Mouse (Mus musculus): ENCODE data around the gene Nfam1. TPM values are rescaled to one million over a fixed set of nuclear protein-coding genes. Genes with fewer than 3 reads are reported as not detected.
A peak's percentile ranks its signal among the peaks of the same experiment; 100 is the strongest.

Nfam1 gene
- polyA plus RNA-seq, 1 experiment = 4.6 TPM

DNA sequence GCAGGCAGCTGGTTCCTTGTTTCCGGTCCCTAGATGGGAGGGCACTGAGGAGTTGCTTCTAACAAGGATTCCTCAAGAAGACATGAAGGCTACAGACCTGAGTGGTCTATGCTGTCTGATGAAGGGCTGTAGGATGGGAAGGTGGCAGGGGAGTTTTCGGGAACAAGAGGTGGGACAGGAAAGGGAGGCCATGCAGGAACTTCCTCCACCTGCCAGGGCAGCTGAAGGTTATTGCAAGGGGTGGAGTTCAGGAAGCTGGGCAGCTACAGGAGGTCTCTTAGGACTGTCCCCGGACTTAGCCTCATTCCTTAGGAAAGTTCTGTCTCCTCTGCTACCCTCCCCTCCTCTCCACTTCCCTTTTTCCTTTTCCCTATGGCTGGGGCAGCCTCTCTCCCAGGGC, 5.7 kb upstream of the Nfam1 start:
- DNase-seq (ENCODE audit: low spot score) = no peak

DNA sequence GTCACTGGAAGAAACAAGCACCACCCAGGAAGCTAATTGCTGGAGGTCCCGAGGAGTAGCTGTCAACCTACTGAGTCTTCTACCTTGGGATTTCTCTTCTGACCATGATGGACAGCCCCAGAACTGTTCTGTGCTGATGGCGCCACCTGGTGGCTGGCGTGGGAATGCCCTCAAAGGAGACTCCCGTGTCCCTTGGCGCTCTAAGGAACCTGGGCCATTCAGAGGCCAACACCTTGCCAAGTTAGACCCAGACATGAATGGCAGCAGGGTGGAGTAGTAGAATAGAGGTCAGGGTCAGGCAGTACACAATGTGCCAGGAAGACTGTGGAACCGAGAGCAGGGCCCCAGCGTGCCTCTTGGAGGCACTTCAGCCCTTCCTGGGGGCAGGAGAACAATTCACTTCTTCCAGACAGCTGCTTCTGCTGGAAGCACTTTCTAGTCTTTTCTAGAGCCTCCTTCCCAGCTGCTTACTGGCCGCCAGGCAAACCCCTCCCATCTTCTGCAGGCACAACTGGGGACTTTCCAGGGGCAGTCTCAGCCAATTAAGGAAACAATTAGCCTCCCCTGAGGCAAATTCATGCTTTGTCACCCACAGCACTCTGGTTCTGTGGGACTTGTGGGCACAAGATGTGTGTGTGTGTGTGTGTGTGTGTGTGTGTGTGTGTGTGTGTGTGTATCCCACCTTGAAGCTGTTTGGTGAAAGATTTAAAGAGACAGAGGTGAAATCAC, 4.8 kb upstream of the Nfam1 start:
- peak; percentile 91 for DNase-seq (ENCODE audit: low spot score)

DNA sequence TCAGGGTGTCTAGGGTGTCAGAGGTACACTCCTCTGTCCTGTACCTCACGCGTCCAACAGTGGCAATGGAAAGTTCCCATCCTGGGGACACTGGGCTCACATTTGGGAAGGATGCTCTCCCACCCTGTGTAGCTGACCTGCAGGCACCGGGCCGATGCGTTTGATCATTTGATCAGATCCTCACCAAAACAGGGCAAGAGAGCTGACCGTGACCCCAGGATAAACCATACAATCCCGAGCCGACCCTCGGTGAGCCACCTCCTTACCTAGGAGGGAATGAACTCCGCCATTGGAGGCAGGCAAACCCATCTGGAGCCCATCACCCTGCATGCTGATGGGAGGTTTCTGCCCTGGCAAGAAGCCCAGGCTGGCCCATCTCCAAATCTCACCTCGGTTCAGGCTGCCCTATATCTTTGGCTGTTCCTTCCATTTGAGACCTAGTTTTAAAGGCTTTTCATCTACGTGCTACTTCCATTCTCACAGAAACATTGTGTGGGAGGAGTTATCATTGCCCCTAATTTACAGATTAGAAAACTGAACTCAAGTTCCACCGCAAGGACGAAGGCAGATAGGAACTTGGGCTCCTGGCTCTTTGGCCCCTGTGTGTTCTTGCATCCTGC, 3.9 kb upstream of the Nfam1 start:
- DNase-seq (ENCODE audit: low spot score) = no peak

DNA sequence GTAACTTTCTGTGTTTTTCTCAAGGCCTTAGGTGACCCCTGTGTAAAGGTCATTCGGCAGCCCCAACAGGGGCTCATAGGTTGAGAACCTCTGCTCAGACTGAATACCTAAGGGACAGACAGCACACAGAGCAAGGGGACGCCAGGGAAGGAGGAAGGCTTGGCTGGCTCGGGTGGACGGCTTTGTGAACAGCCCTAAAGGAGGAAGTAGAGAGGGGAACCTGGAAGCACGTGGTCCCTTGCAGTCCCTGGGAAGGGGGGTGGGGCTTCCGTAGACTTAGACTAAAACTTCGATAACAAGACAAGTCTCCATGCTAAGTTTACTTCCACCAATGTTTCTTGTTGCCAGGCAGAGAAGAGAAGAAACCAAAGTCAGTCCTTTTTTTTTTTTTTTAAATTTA, 3.0 kb upstream of the Nfam1 start:
- DNase-seq (ENCODE audit: low spot score) = no peak

DNA sequence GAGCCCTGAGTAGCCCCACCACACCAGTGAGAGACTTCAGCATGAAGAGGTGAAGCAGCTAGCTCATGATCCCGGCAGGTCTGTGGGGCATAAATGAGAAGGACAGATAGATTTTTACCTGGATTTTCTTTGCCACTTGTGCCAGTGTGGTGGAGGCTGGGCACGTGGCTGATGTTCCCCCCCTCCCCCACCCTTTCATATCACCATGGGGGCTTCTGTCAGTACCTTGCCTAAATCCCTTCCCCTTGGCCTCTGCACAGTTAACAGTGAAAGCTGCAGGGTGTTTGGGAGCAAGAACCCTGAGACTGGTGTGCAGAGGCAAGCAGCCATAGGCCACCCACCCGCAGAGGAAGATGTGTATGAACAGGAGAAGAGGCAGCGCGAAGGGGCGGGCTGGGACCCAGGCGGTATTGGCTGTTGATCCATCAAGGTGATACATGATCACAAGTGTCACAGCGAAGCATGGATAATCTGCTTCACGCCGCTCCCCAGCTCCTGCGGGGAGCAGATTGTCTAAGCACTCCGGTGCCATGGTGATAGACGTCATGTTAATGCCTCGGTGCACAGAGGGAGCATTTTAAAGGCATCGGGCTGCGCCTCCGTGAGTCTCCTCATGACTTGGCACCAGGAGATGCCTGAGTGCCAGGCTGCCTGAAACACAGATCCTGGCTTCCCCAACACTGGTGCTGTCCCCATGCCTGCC, 1.3 kb upstream of the Nfam1 start:
- DNase-seq (ENCODE audit: low spot score) = no peak

DNA sequence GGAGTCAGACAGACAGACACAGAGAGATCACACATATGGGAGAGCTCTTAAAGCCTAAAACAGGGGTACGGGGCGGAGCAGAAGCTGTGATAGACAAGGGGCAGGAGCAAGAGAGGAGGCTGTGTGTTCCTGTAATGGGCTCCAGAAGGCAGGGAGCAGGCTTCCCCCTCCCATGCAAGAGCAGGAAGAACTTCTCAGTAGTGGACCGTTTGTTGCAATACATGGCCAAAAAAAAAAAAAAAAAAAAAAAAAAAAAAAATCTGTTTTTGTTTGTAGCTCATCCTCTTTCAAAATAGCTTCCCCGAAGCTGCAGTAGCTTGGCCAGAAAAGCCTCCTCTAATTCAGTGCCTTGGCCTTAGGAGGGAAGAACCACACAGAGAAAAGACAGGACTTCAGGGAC, 2.2 kb downstream of the Nfam1 start:
- DNase-seq (ENCODE audit: low spot score) = no peak

DNA sequence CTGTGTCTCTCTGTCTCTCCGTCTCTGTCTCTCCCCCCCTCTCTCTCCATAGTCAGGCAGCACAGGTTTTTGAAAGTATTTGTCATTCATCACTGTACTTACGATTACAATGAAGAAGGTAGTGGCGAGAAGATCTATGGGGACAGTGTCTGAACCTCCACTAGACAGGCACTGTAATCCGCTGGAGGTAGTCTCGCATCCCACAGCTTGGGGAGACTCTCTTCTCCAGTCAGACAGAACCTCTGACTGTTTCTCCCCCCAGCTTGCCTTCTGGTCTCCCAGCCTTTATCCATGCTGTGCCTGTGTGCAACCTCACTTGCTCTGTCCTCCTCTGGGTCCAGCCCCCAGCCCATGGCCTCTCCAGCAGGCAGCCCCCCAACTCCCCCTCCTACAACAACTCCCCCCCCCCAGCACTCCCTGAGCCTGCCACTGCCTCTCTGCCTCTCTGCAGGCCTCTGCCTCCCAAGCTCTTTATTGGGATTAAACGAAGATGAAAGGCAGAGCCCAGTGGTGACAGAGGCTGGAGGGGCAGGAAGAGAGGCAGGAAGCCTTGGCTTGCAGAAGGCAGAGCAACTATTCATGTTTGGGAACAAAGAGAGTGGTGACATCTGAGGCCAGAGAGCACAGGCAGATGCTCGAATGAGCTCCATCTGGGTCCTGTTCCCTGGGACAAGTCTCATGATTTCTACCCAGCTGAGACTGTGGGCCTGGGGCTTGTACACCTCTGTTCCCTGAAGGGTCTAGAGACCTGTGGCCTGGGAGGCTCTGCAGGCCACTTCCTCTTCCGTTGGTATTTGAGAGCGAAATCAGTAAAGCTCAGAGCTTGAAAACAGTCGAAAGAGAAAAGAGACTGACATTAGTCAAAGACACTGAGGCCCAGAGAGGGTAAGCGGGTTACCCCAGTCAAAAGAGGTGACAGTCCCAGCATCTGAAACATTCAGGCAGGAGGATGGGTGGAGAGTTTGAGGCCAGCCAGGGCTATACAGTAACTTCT, 3.1 kb downstream of the Nfam1 start:
- no peak for DNase-seq (ENCODE audit: low spot score)

DNA sequence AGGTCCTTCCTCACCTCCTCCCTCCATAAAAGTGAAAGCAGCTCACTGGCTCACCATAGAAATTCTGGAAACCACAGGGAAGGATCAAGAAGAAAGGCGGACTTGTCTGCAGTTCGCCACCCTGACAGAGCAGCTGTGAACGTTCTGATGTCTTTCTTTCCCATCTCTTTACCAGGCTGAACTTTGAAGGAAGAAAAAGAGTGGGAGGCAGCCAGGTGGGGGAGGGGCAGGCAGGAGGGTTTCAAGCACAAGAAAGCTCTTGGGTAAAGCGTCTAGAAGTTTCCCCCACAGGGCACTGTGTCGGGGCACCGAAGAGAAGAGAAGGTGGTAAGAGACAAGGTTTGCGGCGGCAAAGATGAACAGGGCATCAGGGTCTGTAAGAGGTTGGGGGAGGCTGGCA, 7.0 kb downstream of the Nfam1 start:
- no peak for DNase-seq (ENCODE audit: low spot score)

DNA sequence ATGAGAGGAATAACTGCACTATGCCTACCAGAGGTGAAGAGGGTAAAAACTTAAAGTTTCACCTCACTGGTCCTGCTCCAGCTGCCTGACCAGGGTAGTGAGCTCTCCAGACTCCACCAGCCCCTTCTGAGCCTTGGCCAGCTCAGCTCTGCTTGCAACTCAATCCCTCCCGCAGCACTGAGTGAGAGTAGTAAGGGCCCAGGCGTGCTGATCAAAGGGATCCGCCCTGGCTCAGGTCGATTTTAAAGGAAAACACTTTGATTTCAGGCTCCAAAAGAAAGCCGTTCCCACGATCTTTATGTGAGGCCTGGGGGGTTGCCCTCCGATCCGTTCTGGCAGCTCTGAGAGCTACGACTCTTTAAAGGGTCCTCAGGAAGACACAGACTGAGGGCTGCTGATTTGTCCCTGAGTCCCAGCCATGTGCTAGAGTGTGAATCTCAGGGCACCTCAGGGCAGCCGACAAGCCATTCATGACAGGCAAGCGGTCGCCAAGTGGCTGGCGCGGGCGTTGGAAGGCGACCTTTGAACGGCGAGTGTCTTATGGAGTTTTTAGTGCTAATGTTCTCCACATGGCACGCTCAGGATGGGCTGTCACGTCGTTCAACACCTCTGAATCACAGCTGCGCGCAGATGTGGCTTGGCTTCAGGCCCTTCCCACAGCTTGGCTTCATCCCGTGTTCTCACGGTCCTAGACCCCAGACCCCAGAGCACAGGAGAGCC, 7.9 kb downstream of the Nfam1 start:
- DNase-seq (ENCODE audit: low spot score) = no peak

DNA sequence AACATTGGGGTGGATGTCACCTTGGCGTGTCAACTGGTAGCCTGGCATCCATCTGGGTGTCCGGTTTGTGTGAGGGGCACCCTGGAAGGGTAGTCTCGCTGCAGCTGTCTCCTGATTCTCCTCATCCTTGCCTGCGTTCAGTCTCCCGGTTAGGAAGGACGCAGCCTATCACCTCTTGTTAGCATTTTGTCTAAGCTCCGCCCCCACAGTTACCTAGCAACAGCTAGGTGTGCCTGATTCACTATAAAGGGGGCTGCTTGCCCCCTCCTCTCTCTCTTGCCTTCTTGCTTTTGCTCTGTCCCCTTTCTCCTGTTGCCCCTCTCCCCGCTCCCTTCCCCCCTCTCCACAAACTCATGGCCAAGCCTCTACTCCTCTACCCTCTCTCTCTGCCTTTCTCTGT, 10.2 kb downstream of the Nfam1 start:
- no peak for DNase-seq (ENCODE audit: low spot score)

DNA sequence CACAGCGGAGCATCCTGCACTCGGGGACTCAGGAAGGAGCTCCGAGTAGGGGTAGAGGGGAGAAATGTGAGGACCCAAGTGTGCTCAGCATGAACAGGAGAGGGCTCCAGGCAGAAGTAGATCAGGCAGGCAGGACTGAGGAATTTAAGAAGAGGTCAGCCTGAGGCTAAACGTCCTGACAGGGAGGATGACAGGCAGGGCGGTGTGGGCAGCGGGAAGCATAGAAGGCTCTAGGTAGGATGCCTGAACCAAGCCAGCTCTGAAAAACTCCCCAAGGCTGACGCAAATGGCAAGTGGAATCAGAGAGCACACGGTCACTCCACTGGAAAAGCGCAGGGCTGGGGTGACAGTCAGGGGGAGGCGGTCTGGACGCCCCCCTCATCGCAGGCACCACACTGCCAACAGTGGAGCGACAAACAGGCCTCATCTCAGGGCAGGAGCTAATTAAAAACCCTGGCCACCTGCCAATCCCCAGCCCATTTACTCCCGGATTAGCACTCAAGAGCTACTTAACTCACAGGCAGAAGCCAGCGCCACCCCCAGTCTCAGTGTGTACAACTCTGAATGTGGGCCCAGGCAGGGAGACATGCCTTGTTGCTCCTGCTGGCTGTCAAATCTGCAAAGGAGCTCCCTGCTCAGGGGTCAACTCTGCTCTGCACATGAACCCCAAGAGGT, 22.0 kb downstream of the Nfam1 start:
- no peak for DNase-seq (ENCODE audit: low spot score)

DNA sequence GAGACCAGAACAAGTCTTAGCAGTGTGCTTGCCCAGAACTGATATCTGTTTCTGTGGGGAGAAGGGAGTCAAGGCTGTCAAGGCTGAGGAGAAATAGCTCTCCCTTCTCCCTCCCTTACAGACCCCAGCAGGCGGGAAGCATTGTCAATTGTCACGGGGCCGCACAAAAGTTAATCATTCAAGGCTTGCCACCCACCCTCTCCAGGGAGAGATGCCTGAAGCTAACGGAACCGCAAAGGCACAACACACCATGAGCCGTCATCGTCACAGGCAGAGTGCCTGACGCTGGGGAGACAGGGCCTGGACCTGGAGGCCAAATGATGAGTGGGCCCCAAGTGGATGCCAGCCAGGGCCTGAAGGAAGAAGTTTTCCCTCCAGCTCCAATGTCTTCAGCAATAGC, 22.7 kb downstream of the Nfam1 start:
- no peak for DNase-seq (ENCODE audit: low spot score)

DNA sequence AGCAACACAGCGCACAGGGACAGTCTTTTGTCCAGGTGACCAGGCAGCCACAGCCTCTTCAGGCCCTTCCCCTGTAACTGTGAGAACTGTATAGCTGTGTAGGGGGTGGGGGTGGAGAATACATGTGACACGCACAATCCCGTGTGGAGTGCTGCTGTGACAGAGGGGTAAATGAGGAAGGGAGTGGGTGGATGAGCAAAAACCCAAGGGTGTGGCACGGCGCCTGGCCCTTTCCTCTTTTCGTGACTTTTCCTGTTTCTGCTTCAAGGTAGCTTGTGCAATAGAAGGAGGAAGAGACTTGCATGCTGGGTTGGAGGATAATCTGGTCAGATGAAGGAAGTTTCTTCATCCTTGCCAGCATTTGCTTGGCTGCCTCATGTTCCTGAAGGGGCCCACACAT, 23.6 kb downstream of the Nfam1 start:
- no peak for DNase-seq (ENCODE audit: low spot score)

DNA sequence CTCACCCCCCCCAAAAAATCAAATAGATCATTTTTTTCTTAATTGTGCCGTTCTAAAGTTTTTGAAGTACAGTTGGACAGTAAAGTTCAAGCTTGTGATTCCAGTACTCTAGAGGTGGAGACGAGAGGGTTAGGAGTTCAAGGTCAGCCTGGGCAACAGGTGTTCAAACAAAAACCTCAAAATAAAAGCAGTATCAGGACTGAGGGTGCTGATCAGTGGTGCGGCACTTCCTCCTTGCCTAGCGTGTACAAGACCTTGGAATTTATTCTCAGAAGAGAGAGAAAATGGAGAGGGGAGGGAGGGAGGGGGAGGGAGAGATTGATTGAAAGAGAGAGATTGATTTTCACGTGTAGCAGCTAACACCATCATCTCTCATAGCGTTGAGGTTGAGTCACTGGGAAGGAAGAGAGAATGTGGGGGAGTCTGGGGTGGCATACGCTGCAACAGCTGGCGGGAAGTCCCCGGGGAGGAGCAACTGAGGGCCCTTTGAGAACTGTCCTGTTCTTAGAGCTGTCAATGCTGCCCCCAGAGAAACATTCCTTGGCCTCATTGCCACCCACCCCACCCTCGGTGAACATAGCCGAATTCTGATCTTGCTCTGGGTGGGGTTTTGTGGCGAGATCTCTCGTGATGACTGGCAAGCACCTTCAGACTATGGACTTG, 24.2 kb downstream of the Nfam1 start:
- DNase-seq (ENCODE audit: low spot score) = no peak

DNA sequence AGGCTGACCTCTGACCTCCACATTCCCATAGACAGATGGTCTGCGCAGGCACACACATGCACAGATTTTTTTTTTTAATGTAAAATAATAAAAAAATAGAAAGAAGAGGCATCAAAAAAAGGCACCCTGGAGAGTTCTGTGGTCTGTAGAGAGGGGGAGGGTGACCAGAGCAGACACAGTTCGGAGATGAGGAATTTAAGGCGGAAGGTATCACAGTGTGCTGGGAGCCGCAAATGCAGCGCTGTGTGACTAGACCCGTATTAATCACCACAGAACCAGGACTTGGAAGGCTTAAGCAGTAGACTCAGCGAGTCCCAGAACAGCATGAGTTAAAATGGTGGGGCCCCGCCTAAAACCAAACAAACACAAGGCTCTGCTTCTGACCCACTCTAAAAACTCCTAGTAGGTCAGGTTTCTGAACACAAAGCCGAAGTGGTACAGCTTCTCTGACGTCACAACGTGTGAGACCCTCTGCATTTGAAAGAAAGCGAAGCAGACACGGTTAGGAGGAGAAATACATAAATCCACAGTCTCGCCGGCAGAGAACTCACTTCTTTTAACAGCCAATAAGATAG, 25.7 kb downstream of the Nfam1 start:
- no peak for DNase-seq (ENCODE audit: low spot score)

DNA sequence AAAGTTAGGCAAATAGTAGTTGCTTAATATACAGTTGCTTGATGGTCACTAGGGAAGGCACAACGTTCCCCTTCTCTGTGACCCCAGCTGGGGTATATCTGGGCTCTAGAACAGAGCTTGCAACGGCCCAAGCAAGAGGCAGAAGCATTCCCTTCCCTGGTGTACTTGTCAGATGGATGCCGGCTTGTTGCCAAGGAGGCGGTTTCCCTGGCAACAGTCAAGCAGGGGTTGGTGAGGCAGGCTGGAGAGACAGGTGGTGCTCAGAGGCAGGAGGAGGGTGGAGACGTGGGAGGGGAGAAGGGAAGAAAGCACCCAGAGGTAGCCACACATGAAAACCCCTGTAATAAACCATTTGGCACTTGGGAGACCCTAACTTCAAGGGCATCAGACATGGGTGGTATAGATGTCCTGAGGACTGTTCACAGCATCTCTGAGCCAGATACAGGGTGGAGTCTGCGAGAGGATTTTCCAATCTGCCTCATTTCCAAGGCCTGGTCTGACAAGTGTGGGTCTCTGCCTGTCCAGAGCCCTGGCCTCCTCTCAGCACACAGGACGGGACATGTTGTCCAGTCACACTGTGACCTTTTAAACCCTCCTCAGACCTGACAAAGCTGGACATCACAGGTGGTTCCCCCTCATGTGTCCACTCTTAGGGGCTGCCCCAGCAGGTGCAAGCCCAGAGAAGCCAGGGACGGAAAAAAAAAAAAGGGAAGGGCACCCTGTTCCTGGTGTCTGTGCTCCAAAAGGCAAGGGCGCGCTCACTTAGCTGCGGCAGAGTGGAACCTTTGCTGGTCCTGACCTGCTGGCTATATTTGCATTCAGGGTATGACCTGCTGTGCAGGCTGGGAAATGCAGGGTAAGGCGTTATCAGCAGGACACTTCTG, 30.2 kb downstream of the Nfam1 start:
- no peak for DNase-seq (ENCODE audit: low spot score)

DNA sequence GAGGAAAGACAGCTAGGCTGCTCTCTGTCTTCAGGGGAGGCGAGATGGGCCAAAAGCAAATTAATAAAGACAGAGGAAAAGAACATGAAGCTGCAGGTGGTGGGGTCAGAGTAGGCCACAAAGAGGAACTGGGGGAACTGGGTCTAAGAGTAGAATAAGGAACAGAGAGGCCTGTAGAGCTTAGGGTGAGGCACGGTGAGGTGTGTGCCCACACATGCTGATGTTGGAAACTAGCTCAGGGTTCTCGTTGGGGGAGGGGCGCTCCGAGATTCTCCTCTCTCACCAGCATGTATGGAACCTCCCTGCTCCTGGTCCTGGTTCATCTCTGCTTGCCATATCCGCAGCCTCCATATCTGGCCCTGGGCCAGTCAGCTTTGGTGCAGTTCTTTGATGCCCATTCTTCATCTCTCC, 34.3 kb downstream of the Nfam1 start:
- DNase-seq (ENCODE audit: low spot score) = no peak

DNA sequence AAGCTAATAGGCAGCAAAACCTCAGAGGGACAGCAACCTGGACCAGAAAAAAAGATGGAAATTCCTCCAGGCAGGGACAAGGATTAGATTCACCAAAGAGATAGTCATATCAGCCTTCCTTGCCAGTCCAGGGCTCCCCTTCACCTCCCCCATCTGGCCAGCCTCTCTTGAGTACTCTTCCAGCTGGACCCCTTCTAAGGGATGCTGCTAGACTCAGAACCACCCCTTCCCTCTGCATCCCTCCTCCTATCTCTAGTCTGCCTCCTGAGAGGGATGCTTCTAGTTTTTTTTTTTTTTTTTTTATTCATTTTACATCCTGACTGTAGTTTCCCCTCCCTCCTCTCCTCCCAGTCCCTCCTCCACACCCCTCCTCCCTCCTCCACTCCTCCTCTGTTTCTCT, 36.7 kb downstream of the Nfam1 start:
- no peak for DNase-seq (ENCODE audit: low spot score)

DNA sequence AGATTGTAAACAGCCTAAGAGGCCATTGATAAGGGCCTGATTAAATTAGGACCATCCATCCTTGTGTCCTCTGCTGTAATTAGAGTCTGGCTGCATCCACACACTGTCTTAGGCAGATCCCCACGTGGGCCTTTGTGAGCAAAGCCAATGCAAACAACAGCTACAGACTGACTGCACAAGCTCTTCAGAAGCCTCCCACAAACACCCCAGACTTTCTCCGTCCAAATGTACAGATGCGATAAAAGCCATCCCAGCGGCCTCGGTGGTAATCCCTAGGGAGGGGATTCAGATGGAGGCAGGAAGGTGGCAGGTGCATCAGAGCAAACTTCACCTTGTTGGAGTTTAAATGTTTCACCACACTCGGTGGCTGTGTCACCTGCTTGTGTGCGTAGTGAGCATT, 37.9 kb downstream of the Nfam1 start:
- DNase-seq (ENCODE audit: low spot score) = no peak
